Mouse (Mus musculus): ENCODE data around the gene Spc24.

The Spc24 gene

GRCm38 (mm10) chr9:21748491-21748890 is 11.6 kb downstream of the Spc24 start:
- in situ Hi-C loops (cut with MboI): no loop called here

GRCm38 (mm10) chr9:21748033-21748432 is 12.1 kb downstream of the Spc24 start:
- in situ Hi-C loops (cut with MboI): no loop called here

- in situ Hi-C loops (cut with MboI): no loop called here
These were observed 12.8 kb downstream of the Spc24 start for GRCm38 (mm10) chr9:21747238-21747774.

GRCm38 (mm10) chr9:21741514-21741913 is 18.6 kb downstream of the Spc24 start:
- in situ Hi-C loops (cut with MboI): no loop called here

GRCm38 (mm10) chr9:21740427-21740826 is 19.7 kb downstream of the Spc24 start:
- in situ Hi-C loops (cut with MboI): no loop called here

- in situ Hi-C loops (cut with MboI): no loop called here
These were observed 21.3 kb downstream of the Spc24 start for GRCm38 (mm10) chr9:21738776-21739175.

GRCm38 (mm10) chr9:21737188-21737587 is 22.9 kb downstream of the Spc24 start:
- in situ Hi-C loops (cut with MboI): no loop called here

- in situ Hi-C loops (cut with MboI): no loop called here
These were observed 23.5 kb downstream of the Spc24 start for GRCm38 (mm10) chr9:21736580-21736979.

- in situ Hi-C loops (cut with MboI): no loop called here
These were observed 25.0 kb downstream of the Spc24 start for GRCm38 (mm10) chr9:21735126-21735525.

GRCm38 (mm10) chr9:21733989-21734388 is 26.1 kb downstream of the Spc24 start:
- in situ Hi-C loops (cut with MboI): no loop called here

GRCm38 (mm10) chr9:21733446-21733845 is 26.7 kb downstream of the Spc24 start:
- in situ Hi-C loops (cut with MboI): no loop called here

- in situ Hi-C loops (cut with MboI): no loop called here
These were observed 27.8 kb downstream of the Spc24 start for GRCm38 (mm10) chr9:21732288-21732687.

- in situ Hi-C loops (cut with MboI): no loop called here
These were observed 30.8 kb downstream of the Spc24 start for GRCm38 (mm10) chr9:21729264-21729663.

- in situ Hi-C loops (cut with MboI): no loop called here
These were observed 31.8 kb downstream of the Spc24 start for GRCm38 (mm10) chr9:21728261-21728832.

GRCm38 (mm10) chr9:21726218-21726975 is 33.7 kb downstream of the Spc24 start:
- in situ Hi-C loops (cut with MboI): no loop called here

- in situ Hi-C loops (cut with MboI): no loop called here
These were observed 34.6 kb downstream of the Spc24 start for GRCm38 (mm10) chr9:21725224-21726121.

- in situ Hi-C loops (cut with MboI): no loop called here
These were observed 36.0 kb downstream of the Spc24 start for GRCm38 (mm10) chr9:21724147-21724536.

GRCm38 (mm10) chr9:21723377-21724146 is 36.5 kb downstream of the Spc24 start, which contains the start of gene Ldlr:
TSS of gene Ldlr (plus strand) at chr9:21723483.
- in situ Hi-C loops (cut with MboI): no loop called here

GRCm38 (mm10) chr9:21721036-21721435 is 39.1 kb downstream of the Spc24 start:
- in situ Hi-C loops (cut with MboI): no loop called here

GRCm38 (mm10) chr9:21717015-21717414 is 43.1 kb downstream of the Spc24 start:
- in situ Hi-C loops (cut with MboI): no loop called here

- in situ Hi-C loops (cut with MboI): no loop called here
These were observed 44.8 kb downstream of the Spc24 start for GRCm38 (mm10) chr9:21715298-21715697.
